Mouse (Mus musculus) lung, postnatal 25 days (tissue): ENCODE data around the gene Cdh1.
A peak's percentile ranks its signal among the peaks of the same experiment; 100 is the strongest.
"Not testable (repeated sequence)": the region's sequence is repeated elsewhere in the genome, so short reads cannot be mapped to it uniquely, and the experiment has no call there.

Experiments used
- DNase-seq: peaks from one replicate; pipeline ENCODE4 v3.0.0; 2022; ENCODE audit warnings: low spot score

Cdh1 gene

GRCm38 (mm10) chr8:106592458-106592857 is 10.7 kb upstream of the Cdh1 start:
- DNase-seq = no peak

DNA sequence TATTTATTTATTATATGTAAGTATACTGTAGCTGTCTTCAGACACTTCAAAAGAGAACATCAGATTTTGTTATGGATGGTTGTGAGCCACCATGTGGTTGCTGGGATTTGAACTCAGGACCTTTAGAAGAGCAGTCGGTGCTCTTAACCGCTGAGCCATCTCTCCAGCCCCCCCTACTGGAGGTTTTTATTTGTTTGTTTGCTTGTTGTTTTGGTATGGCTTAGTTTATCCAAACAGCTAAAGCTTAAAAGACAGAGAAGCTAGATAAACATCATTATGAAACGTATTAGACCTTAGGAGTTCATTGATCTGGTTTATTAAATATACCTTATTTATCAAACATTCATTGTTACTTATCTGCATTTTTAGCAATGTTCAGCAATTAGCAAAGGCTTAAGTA is 7.5 kb upstream of the Cdh1 start:
- not testable (repeated sequence) for DNase-seq

DNA sequence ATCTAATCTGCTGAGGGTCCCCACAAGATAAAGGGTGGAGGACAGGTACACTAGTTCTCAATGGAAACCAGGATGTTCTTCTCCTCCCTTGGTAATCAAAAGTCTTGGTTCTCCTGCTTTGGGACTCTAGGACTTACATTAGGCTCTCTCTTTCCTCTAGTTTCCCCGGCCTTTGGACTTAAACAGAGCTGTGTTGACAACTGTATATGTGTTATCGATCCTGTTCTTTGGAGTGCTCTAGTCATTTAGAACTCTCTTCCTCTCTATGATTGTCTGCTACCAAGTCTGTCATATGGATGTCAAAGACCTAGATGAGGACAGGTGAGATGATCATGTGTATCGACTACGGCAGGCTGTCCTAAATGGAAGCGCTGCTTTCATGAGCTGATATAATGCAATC is 6.1 kb upstream of the Cdh1 start:
- DNase-seq = no peak

DNA sequence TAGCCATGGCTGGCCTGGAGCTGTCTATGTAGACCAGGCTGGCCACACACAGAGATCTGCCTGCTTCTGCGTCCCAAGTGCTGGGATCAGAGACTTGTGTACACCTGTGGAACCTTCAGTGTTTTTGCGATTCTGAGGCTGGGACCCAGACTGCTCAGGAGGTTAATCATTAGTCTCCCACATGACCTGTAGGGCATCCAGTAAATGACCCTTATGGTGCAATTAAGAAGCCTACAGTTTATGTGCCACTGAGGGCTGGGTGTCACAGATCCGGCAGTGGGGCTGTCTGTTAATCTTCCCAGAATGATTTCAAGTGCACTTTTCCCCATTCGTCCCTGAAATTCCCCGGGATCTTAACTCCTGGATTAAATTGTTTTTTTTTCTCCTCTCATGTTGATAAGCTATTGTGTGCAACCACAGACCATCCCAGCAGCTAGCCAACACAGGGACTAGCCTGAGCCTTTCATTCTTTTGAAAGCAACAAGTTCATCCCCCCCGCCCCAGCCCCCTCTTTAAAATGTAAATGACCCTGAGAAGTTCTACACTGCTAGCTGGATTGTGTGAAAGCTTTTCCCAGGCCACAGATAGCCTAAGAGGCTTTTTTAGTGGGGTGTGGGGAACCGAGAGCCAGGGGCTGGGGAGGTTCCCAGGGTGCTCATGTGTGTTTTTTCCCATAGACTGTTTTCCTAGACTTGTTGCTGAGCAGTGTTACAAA is 3.7 kb upstream of the Cdh1 start:
- DNase-seq = no peak

DNA sequence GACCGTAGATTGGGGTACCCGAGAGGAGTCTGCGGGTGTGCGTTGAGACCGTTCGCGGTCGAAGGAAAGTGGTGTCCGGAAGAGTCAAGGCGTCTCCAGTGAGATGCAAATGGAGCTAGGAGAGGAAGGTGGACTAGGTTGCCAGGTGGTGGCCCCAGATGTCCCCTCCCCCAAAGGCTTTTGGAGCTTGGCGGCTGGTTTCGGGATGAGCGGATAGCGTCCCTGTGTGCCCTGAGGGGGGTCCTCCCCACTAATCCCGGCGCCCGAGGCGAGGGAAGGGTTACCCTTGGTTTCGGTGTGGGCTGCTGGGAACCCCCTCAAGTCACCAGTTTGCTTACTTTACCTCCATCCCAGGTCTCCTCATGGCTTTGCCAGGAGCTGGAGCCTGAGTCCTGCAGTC is 782 bp downstream of the Cdh1 start:
- no peak for DNase-seq

DNA sequence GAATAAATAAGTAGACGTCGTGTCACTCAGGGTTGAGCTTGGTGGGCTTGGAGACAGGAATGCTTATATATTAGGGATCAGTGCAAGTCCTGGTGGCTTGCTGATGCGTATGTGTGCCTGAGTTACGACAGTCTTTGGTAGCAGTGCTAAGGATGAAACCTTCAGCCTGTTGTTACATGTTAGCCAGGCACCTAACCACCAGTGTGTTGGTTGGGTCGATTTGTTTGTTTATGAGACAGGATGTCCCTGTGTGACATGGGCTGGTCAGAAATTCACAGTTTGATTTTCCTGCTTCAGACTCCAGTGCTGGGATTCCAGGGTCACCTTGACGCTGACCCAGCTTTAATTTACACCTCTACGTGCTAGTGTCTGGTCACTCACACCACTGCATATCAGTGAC is 2.5 kb downstream of the Cdh1 start:
- DNase-seq = no peak

DNA sequence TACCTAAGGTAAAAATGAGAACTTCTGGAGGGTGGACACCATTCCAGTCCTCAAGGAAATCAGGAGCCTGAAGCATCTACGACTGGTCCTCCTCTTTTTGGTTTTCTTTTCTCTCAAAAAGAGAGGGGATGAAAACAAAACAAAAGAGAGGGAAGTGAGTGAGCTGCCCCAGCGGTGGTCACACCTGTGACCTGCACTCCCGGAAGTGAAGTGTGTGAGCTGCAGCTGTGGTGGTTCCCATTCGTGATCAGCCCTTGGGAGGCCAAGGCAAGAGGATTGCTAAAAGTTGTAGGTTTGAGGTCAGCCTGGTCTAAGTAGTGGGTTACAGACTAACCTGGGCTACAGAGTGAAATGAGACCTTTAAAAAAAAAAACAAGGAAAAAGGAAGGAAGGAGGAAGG is 3.0 kb downstream of the Cdh1 start:
- DNase-seq = no peak

DNA sequence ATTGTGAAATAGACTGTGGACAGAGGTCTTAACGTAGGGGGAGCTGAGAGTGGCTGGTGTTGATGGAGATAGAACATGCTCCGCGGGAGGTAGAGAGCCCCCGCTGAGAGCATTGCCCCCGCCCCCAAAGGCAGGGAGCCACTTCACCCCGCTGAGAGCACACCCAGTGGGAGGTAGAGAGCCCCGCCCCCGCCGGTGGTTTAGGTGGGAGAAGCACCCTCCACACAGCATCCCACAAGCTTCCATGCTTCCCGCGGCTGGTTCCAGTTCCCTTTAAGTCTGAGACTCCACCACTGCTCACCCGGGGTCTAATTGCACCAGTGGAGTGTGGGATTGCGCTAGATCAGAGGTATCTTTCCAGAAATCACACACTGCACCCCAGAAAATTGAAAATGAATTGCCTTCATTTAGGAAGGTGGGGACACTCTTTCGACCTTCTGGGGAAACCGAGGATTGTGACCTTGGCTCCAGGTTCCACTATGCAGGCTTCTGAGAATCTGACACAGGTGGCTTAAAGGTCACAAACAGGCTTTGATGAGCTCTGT is 3.5 kb downstream of the Cdh1 start:
- DNase-seq = no peak

DNA sequence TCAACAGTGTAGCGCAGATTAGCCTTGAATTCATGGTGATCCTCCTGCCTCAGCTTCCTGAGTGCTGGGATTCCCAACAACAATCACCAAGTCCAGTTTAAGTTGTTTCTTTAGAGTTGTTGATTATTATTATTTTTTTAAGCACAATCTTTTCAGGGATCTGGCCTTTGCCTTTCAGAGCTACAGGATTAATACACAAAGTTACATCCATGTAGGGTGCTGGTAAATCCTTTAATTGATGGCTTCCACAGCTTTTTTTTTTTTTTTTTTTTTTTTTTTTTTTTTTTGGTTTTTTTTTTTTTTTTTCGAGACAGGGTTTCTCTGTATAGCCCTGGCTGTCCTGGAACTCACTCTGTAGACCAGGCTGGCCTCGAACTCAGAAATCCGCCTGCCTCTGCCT is 4.6 kb downstream of the Cdh1 start:
- DNase-seq = not testable (repeated sequence)

- DNase-seq = no peak
Observed at GRCm38 (mm10) chr8:106608425-106608824, 5.3 kb downstream of the Cdh1 start.

DNA sequence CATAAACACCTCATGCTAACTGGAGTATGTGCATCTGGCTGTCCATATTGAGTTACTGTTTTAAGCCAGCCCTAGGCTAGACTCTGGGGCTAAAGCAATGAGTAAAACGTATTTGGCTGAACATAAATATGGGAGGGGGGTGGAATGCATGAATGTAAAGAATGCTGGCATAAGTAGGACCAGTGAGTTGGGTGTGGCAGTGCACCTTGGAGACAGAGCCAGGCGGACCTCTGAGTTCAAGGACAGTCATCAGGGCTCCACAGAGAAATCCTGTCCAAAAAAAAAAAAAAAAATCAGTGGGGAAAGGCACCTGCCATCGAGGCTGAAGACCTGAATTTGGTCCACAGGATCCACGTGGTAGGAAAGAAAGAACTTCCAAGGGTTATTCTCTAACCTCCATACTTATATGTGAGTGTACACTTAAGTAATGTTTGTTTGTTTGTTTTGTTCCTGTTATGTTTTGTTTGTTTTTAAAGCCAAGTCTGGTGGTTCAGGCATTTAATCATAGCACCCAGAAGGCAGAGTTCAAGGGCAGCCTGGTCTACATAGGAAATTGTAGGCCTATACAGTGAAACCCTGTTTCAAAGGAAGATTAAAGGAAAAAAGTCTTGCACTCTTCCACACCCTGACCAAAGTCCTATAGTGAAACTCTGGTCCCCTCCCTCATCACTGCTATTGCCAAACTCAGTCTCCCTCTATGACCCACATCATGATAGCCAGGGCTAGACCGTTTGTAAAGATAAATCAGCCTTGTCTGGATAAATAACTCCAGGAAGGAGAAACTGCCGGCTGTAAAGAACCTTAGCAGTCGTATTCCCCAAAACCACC is 6.1 kb downstream of the Cdh1 start:
- DNase-seq = no peak

DNA sequence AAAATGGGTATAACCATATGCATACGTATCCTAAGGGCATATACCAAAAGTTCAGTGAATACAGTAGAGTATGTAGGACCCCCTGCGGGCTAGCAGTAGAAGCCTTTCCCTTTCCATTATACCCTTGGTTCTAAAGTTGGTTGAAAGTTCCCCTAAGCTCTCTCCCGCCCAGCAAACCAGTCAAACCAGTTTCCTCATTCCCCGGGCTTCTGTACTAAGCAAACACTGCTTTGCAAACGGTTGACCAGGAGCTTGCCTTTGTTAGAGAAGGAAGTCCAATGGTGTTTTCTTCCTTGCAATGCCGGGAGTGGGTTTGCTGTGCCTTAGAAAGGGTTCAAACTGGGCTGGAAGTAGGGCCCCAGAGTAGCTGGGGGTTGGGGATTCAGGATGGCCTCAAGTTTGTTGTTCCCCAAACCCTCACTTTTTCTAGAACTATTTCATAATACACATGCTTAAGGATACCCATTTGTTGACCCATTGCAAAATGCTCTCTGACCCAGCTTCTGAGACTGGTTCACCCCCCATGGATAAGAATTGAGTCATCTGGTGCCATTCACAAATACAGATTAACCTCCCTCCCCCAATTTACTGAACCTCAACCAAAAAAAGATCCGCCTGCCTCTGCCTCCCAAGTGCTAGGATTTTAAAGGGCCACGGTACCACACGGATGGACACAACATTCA is 7.9 kb downstream of the Cdh1 start:
- peak; percentile 83 for DNase-seq

DNA sequence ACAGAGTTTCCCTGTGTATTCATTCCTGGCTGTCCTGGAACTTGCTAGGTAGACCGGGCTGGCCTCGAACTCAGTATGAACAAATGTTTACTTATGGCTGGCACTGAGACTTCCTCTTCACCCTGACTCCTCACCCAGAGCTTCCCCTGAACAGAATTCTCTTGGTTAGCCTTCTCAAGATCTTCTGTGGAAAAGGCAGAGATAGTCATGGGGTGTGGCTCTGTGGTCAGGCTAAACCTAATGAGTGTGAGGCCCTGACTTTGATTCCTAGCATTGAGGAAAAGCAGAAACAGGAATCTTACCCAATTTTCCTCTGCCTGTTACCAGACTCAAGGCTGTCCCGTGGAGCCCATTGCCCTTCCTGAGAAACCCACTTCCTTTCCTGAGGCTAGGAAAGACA is 8.9 kb downstream of the Cdh1 start:
- no peak for DNase-seq

GRCm38 (mm10) chr8:106614704-106615103 is 11.6 kb downstream of the Cdh1 start:
- no peak for DNase-seq

- DNase-seq = peak; percentile 60
Observed at GRCm38 (mm10) chr8:106615661-106616299, 12.6 kb downstream of the Cdh1 start.

GRCm38 (mm10) chr8:106616679-106617078 is 13.5 kb downstream of the Cdh1 start:
- DNase-seq = no peak

GRCm38 (mm10) chr8:106617196-106617595 is 14.0 kb downstream of the Cdh1 start:
- DNase-seq = no peak

DNA sequence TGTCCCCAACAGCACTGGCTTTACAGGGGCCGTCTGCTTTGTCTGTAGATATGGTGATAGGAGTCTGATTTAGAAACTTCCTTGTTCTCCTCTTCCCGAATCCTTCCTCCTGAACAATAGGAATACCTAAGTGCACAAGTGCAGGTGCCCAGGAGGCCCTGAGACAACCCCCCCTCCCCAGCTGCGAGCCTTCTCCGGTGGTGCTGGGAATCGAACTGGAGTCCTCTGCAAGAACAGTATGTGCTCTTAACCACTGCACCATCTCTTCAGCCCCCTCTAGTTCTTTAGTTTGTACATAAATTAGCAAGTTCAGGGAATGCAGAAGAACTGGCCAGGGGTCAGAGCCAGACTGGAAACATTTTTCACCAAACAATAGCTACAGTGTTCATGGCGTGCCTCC is 14.7 kb downstream of the Cdh1 start:
- no peak for DNase-seq

GRCm38 (mm10) chr8:106618324-106618723 is 15.2 kb downstream of the Cdh1 start:
- no peak for DNase-seq

DNA sequence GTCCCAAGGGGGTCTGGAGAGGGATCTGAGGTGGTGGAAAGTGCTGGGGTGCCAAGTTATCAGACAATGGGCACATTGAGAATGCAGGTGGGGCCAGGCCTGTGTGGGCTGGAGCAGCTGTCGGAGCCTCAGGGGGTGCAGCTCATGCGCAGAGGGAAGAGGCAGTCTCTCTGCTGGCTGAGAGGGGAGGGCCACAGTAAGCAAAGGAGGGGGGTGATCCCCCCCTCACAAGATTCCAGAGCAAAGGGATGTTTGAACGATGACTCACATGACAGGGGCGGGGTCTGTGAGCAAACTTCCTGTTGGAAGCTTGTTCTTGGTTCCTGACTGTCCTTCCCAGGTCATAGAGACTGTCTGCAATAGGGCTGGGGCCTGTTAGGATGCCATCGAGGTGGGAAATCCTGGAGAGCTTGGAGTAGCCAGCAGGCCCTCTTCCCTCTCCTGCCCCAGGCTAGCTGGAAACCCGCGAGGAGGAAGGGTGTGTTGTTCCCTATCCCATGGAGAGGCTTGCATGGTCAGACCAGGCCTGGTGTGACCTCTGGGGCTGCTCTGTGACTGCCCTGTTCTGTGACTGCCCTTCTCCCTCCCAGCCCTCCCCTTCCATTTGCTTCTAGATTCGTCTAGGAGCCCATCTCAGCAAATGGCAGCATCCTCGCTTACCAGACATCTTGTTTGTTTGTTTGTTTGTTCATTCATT is 16.5 kb downstream of the Cdh1 start:
- DNase-seq = peak; percentile 81

DNA sequence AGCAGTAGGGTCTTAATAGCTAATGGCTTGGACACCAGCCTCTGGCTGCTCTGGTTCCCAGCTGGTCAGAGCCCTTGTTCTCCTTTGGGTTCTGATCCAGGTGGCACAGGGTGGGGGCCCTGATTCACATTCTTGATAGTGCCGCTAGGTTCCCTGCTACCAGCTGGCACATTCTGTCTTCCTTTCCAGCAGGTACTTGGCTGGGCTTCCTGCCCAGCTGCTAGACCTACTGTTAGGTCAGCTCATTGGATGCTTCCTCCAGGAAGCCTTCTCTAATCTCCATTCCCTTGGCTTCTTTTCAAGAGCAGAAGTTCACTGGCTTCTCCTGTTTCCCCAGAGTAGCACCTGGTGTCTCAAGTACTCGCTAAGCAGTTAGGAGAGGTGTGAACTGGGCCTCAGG is 17.3 kb downstream of the Cdh1 start:
- DNase-seq = peak; percentile 65

GRCm38 (mm10) chr8:106623016-106623415 is 19.9 kb downstream of the Cdh1 start:
- DNase-seq = no peak
